Mouse (Mus musculus): ENCODE measurements around the gene Msantd2.

GRCm38 (mm10) chr9:37519995-37520394 is 30.9 kb downstream of the Msantd2 start:
- TF ChIP-seq CTCF (IDR thresholded peaks at IDR 0.05; ENCODE audit: low read depth) (no peak), EP300 (IDR thresholded peaks at IDR 0.05; ENCODE audit: low read depth) (no peak)
